Mouse (Mus musculus) hindbrain, postnatal 0 days (tissue): Measurements from ENCODE around the gene Atf2. TPM values are rescaled to one million over a fixed set of nuclear protein-coding genes. Genes with fewer than 3 reads are reported as not detected.

Experiments used
- ATAC-seq: fragments of 200-750 bp; cut with Nextera tagmentation; 2 replicates; pipeline ENCODE4 v1.8.0; 2017; ENCODE audit warnings: mild to moderate bottlenecking, moderate TSS enrichment, moderate library complexity
- DNase-seq: peaks from one replicate; pipeline ENCODE4 v3.0.0-alpha.2; 2015; ENCODE audit warnings: low spot score
- H3K27ac ChIP-seq: fragments of 300-500 bp; sonication (generic); 2 replicates; pipeline ENCODE4 v1.5.1; 2014; ENCODE audit warnings: mild to moderate bottlenecking
- H3K27me3 ChIP-seq: fragments of 300-500 bp; sonication (generic); 2 replicates; pipeline ENCODE4 v1.6.1; 2014; ENCODE audit warnings: low read length, mixed read lengths; ENCODE audit not compliant: insufficient read depth
- H3K36me3 ChIP-seq: fragments of 300-500 bp; sonication (generic); 2 replicates; pipeline ENCODE4 v1.6.1; 2014; ENCODE audit warnings: low read length, mixed read lengths; ENCODE audit not compliant: insufficient read depth
- H3K4me1 ChIP-seq: fragments of 300-500 bp; sonication (generic); 2 replicates; pipeline ENCODE4 v1.6.1; 2014; ENCODE audit warnings: antibody characterized with exemption, low read length, mixed read lengths; ENCODE audit not compliant: insufficient read depth
- H3K4me2 ChIP-seq: fragments of 300-500 bp; sonication (generic); 2 replicates; pipeline ENCODE4 v1.6.1; 2014; ENCODE audit warnings: low read depth, mild to moderate bottlenecking, low read length, moderate library complexity, mixed read lengths
- H3K4me3 ChIP-seq: fragments of 300-500 bp; sonication (generic); 2 replicates; pipeline ENCODE4 v1.5.1; 2014; ENCODE audit warnings: low read length
- H3K9ac ChIP-seq: fragments of 300-500 bp; sonication (generic); replicated peaks from 2 replicates; pipeline ENCODE4 v1.6.1; 2014; ENCODE audit warnings: mild to moderate bottlenecking, low read length, moderate library complexity, mixed read lengths
- H3K9me3 ChIP-seq: fragments of 300-500 bp; sonication (generic); 2 replicates; pipeline ENCODE4 v1.6.1; 2016; ENCODE audit warnings: low read length, mixed read lengths
- CTCF ChIP-seq: IDR thresholded peaks from 2 replicates; pipeline ENCODE4 v1.5.1; 2016; ENCODE audit warnings: antibody characterized with exemption, control low read depth, low read depth
- WGBS: fragments of 180-500 bp; shearing (Covaris S2); extraction: QIAGEN DNeasy Blood & Tissue Kit; methylation state at CpG from one replicate; pipeline ENCODE4 v1.1.7; 2014; 5-methylcytosine and 5-hydroxymethylcytosine counted together
- polyA plus RNA-seq: library from polyadenylated mRNA; unstranded; fragments of >200 nt; fragmentation: Nextera tagmentation; extraction: Ambion mirVana; gene quantifications from 2 replicates; pipeline ENCODE4 v1.2.1, GENCODE M21; 2015
- total RNA-seq: library from RNA; depleted of rRNA; stranded (reverse); fragments of >200 nt; gene quantifications from 2 replicates; pipeline ENCODE4 v1.2.3, GENCODE M21; 2014; rRNA removed

Gene Atf2
- total RNA-seq (67.2 and 78.9 TPM in 2 replicates), polyA plus RNA-seq (82.2 and 87.7 TPM in 2 replicates)

- Histone ChIP-seq H3K4me1 (0 out of 2 replicates have a peak, but pooled peaks cover 3% of the 10 kb centered on the region), H3K27me3 (no peaks in the 10 kb centered on the region), H3K36me3 (no peaks in the 10 kb centered on the region), H3K27ac (peak within 1 kb of the TSS; percentile 91), H3K4me2 (peak within 1 kb of the TSS; percentile 62), H3K4me3 (peak within 1 kb of the TSS; percentile 74), H3K9me3 (no peaks in the 10 kb centered on the region), H3K9ac (peak within 1 kb of the TSS; percentile 82)
- no peak for TF ChIP-seq CTCF
- ATAC-seq, result peak; percentile 98
- under 1% methylated on average over 63 of the region's 63 CpGs for WGBS
- peak; percentile 100 for DNase-seq
Measured at GRCm38 (mm10) chr2:73892464-73893296, at the start of gene Atf2. Atf2 (minus strand) TSS chr2:73892639.

GRCm38 (mm10) chr2:73941281-73941680, 48.8 kb upstream of the Atf2 start:
- ATAC-seq, result no peak
- Histone ChIP-seq H3K4me1 (no peaks in the 10 kb centered on the region), H3K4me2 (no peak overlapping the region), H3K36me3 (no peaks in the 10 kb centered on the region), H3K9me3 (no peaks in the 10 kb centered on the region), H3K9ac (no peak overlapping the region), H3K27me3 (no peaks in the 10 kb centered on the region), H3K27ac (no peak overlapping the region), H3K4me3 (no peak overlapping the region)
- DNase-seq, result no peak
- WGBS, result 31% methylated on average over 1 of the region's 1 CpGs
- no peak for TF ChIP-seq CTCF

- Histone ChIP-seq H3K4me3 (no peak overlapping the region), H3K4me1 (no peaks in the 10 kb centered on the region), H3K27ac (no peak overlapping the region), H3K4me2 (no peak overlapping the region), H3K9ac (no peak overlapping the region), H3K36me3 (no peaks in the 10 kb centered on the region), H3K27me3 (no peaks in the 10 kb centered on the region), H3K9me3 (no peaks in the 10 kb centered on the region)
- no peak for TF ChIP-seq CTCF
- ATAC-seq, result no peak
- WGBS, result 80% methylated on average over 7 of the region's 7 CpGs
- no peak for DNase-seq
Measured at GRCm38 (mm10) chr2:73940471-73940870, 48.0 kb upstream of the Atf2 start.

- no peak for TF ChIP-seq CTCF
- Histone ChIP-seq H3K4me2 (no peak overlapping the region), H3K9me3 (no peaks in the 10 kb centered on the region), H3K9ac (no peak overlapping the region), H3K27ac (no peak overlapping the region), H3K36me3 (no peaks in the 10 kb centered on the region), H3K4me1 (no peaks in the 10 kb centered on the region), H3K27me3 (no peaks in the 10 kb centered on the region), H3K4me3 (no peak overlapping the region)
- no peak for DNase-seq
- 82% methylated on average over 2 of the region's 2 CpGs for WGBS
- no peak for ATAC-seq
Measured at GRCm38 (mm10) chr2:73938896-73939295, 46.5 kb upstream of the Atf2 start.

GRCm38 (mm10) chr2:73932676-73933313, 40.4 kb upstream of the Atf2 start:
- peak; percentile 86 for ATAC-seq
- Histone ChIP-seq H3K27me3 (no peaks in the 10 kb centered on the region), H3K27ac (peak overlapping the region; percentile 45; the same call in 1 of the 2 replicates), H3K4me2 (0 out of 2 replicates have a peak overlapping the region, but pooled peaks have one; percentile 16), H3K9ac (no peak overlapping the region), H3K4me3 (no peak overlapping the region), H3K36me3 (no peaks in the 10 kb centered on the region), H3K9me3 (no peaks in the 10 kb centered on the region), H3K4me1 (peaks cover 8% of the 10 kb centered on the region; the same call in 1 of the 2 replicates)
- DNase-seq, result peak; percentile 84
- 39% methylated on average over 8 of the region's 8 CpGs for WGBS
- TF ChIP-seq CTCF, result no peak

- Histone ChIP-seq H3K9ac (no peak overlapping the region), H3K27ac (no peak overlapping the region), H3K27me3 (no peaks in the 10 kb centered on the region), H3K4me2 (no peak overlapping the region), H3K4me3 (no peak overlapping the region), H3K4me1 (peaks cover 5% of the 10 kb centered on the region; the same call in 1 of the 2 replicates), H3K9me3 (no peaks in the 10 kb centered on the region), H3K36me3 (no peaks in the 10 kb centered on the region)
- no peak for TF ChIP-seq CTCF
- ATAC-seq (no peak), DNase-seq (no peak)
Measured at GRCm38 (mm10) chr2:73927711-73928110, 35.3 kb upstream of the Atf2 start.
